Mouse (Mus musculus): ENCODE measurements around the gene Grik4. TPM values are rescaled to one million over a fixed set of nuclear protein-coding genes. Genes with fewer than 3 reads are reported as not detected.

Grik4 gene
- total RNA-seq, 1 experiment, result 0.22 TPM

GRCm38 (mm10) chr9:42896421-42897210 lies 47.7 kb downstream of the Grik4 start:
- Histone ChIP-seq H3K9ac (ENCODE audit: insufficient read depth, low read depth, low read length, poor library complexity, severe bottlenecking) (no peak overlapping the region), H3K4me3 (ENCODE audit: insufficient read depth in 1 of 2, low read depth in 1 of 2, low read length in 2 of 2, poor library complexity in 1 of 2, severe bottlenecking in 1 of 2) (peak overlapping the region; percentile 68 to 73), H3K4me1 (ENCODE audit: control insufficient read depth in 2 of 2, insufficient read depth in 2 of 2, low read length in 2 of 2, poor library complexity in 1 of 2) (peaks cover 8 to 19% of the 10 kb centered on the region in 2 experiments; a peak in 3 of 4 replicates), H3K27ac (ENCODE audit: insufficient read depth, low read depth, low read length, poor library complexity, severe bottlenecking) (no peak overlapping the region), H3K9me3 (ENCODE audit: control insufficient read depth, insufficient read depth, low read depth, low read length) (no peaks in the 10 kb centered on the region), H3K36me3 (ENCODE audit: control insufficient read depth, insufficient read depth, low read length, poor library complexity, severe bottlenecking) (no peaks in the 10 kb centered on the region)
- TF ChIP-seq HCFC1 (IDR thresholded peaks at IDR 0.05; ENCODE audit: borderline replicate concordance, insufficient read depth, low read length) (no peak), ZC3H11A (IDR thresholded peaks at IDR 0.05; ENCODE audit: borderline replicate concordance, low read depth, low read length) (no peak), ZNF384 (IDR thresholded peaks at IDR 0.05; ENCODE audit: low read depth, low read length) (no peak), CHD2 (IDR thresholded peaks at IDR 0.05; ENCODE audit: low read depth, low read length) (no peak), MAFK (IDR thresholded peaks at IDR 0.05; ENCODE audit: insufficient read depth, low read depth, low read length) (no peak)
- DNase-seq (ENCODE audit: low read depth, low spot score), result no peak
- in situ Hi-C loops (cut with MboI; ENCODE audit: low sequenced_read_pairs in 2 of 2, unreplicated experiment in 2 of 2), result no loop called here

- H3K9ac ChIP-seq (ENCODE audit: insufficient read depth, low read depth, low read length, poor library complexity, severe bottlenecking), result no peak overlapping the region
- in situ Hi-C loops (cut with MboI; ENCODE audit: low sequenced_read_pairs in 2 of 2, unreplicated experiment in 2 of 2), result no loop called here
- H3K27ac ChIP-seq (ENCODE audit: insufficient read depth, low read depth, low read length, poor library complexity, severe bottlenecking), result no peak overlapping the region
- peaks cover 3 to 4% of the 10 kb centered on the region in 2 experiments; a peak in 2 of 4 replicates for H3K4me1 ChIP-seq (ENCODE audit: control insufficient read depth in 2 of 2, insufficient read depth in 2 of 2, low read length in 2 of 2, poor library complexity in 1 of 2)
- DNase-seq (ENCODE audit: low read depth, low spot score), result peak; percentile 59
- no peaks in the 10 kb centered on the region for H3K36me3 ChIP-seq (ENCODE audit: control insufficient read depth, insufficient read depth, low read length, poor library complexity, severe bottlenecking)
- TF ChIP-seq CHD2 (IDR thresholded peaks at IDR 0.05; ENCODE audit: low read depth, low read length), result no peak
- TF ChIP-seq ZC3H11A (IDR thresholded peaks at IDR 0.05; ENCODE audit: borderline replicate concordance, low read depth, low read length), result no peak
- no peak for TF ChIP-seq MAFK (IDR thresholded peaks at IDR 0.05; ENCODE audit: insufficient read depth, low read depth, low read length)
- no peak overlapping the region for H3K4me3 ChIP-seq (ENCODE audit: insufficient read depth in 1 of 2, low read depth in 1 of 2, low read length in 2 of 2, poor library complexity in 1 of 2, severe bottlenecking in 1 of 2)
- H3K9me3 ChIP-seq (ENCODE audit: control insufficient read depth, insufficient read depth, low read depth, low read length), result no peaks in the 10 kb centered on the region
Observed at GRCm38 (mm10) chr9:42892765-42893164, 51.5 kb downstream of the Grik4 start.

- DNase-seq (ENCODE audit: low read depth, low spot score), result no peak
- TF ChIP-seq ZNF384 (IDR thresholded peaks at IDR 0.05; ENCODE audit: low read depth, low read length), result no peak
- no peak for TF ChIP-seq CHD2 (IDR thresholded peaks at IDR 0.05; ENCODE audit: low read depth, low read length)
- TF ChIP-seq MAFK (IDR thresholded peaks at IDR 0.05; ENCODE audit: insufficient read depth, low read depth, low read length), result no peak
- no peak for TF ChIP-seq ZC3H11A (IDR thresholded peaks at IDR 0.05; ENCODE audit: borderline replicate concordance, low read depth, low read length)
- no peak for TF ChIP-seq HCFC1 (IDR thresholded peaks at IDR 0.05; ENCODE audit: borderline replicate concordance, insufficient read depth, low read length)
- no peaks in the 10 kb centered on the region for H3K36me3 ChIP-seq (ENCODE audit: control insufficient read depth, insufficient read depth, low read length, poor library complexity, severe bottlenecking)
- no peaks in the 10 kb centered on the region for H3K9me3 ChIP-seq (ENCODE audit: control insufficient read depth, insufficient read depth, low read depth, low read length)
- H3K9ac ChIP-seq (ENCODE audit: insufficient read depth, low read depth, low read length, poor library complexity, severe bottlenecking), result no peak overlapping the region
- in situ Hi-C loops (cut with MboI; ENCODE audit: low sequenced_read_pairs in 2 of 2, unreplicated experiment in 2 of 2), result no loop called here
- H3K4me1 ChIP-seq (ENCODE audit: control insufficient read depth in 2 of 2, insufficient read depth in 2 of 2, low read length in 2 of 2, poor library complexity in 1 of 2), result peaks cover 3 to 10% of the 10 kb centered on the region in 2 experiments; a peak in 2 of 4 replicates
- no peak overlapping the region for H3K27ac ChIP-seq (ENCODE audit: insufficient read depth, low read depth, low read length, poor library complexity, severe bottlenecking)
- no peak overlapping the region for H3K4me3 ChIP-seq (ENCODE audit: insufficient read depth in 1 of 2, low read depth in 1 of 2, low read length in 2 of 2, poor library complexity in 1 of 2, severe bottlenecking in 1 of 2)
Observed at GRCm38 (mm10) chr9:42887930-42888329, 56.4 kb downstream of the Grik4 start.

- Histone ChIP-seq H3K9me3 (ENCODE audit: control insufficient read depth, insufficient read depth, low read depth, low read length) (no peaks in the 10 kb centered on the region), H3K27ac (ENCODE audit: insufficient read depth, low read depth, low read length, poor library complexity, severe bottlenecking) (no peak overlapping the region), H3K4me1 (ENCODE audit: control insufficient read depth in 2 of 2, insufficient read depth in 2 of 2, low read length in 2 of 2, poor library complexity in 1 of 2) (peaks cover 3 to 10% of the 10 kb centered on the region in 2 experiments; a peak in 2 of 4 replicates), H3K4me3 (ENCODE audit: insufficient read depth in 1 of 2, low read depth in 1 of 2, low read length in 2 of 2, poor library complexity in 1 of 2, severe bottlenecking in 1 of 2) (no peak overlapping the region), H3K9ac (ENCODE audit: insufficient read depth, low read depth, low read length, poor library complexity, severe bottlenecking) (no peak overlapping the region), H3K36me3 (ENCODE audit: control insufficient read depth, insufficient read depth, low read length, poor library complexity, severe bottlenecking) (no peaks in the 10 kb centered on the region)
- TF ChIP-seq HCFC1 (IDR thresholded peaks at IDR 0.05; ENCODE audit: borderline replicate concordance, insufficient read depth, low read length), result no peak
- no peak for TF ChIP-seq MAFK (IDR thresholded peaks at IDR 0.05; ENCODE audit: insufficient read depth, low read depth, low read length)
- no peak for TF ChIP-seq ZNF384 (IDR thresholded peaks at IDR 0.05; ENCODE audit: low read depth, low read length)
- no peak for TF ChIP-seq CHD2 (IDR thresholded peaks at IDR 0.05; ENCODE audit: low read depth, low read length)
- no peak for TF ChIP-seq ZC3H11A (IDR thresholded peaks at IDR 0.05; ENCODE audit: borderline replicate concordance, low read depth, low read length)
- in situ Hi-C loops (cut with MboI; ENCODE audit: low sequenced_read_pairs in 2 of 2, unreplicated experiment in 2 of 2), result no loop called here
- no peak for DNase-seq (ENCODE audit: low read depth, low spot score)
Observed at GRCm38 (mm10) chr9:42886112-42886766, 58.1 kb downstream of the Grik4 start.
